Mouse (Mus musculus) layer of hippocampus, adult 9-10 months (tissue): Measurements from ENCODE around the gene Cdk8.
"Not testable (repeated sequence)": the region's sequence is repeated elsewhere in the genome, so short reads cannot be mapped to it uniquely, and the experiment has no call there.

Experiments
- DNase-seq: peaks from one replicate; pipeline ENCODE4 v3.0.0; 2022; ENCODE audit warnings: low spot score

The Cdk8 gene

DNA sequence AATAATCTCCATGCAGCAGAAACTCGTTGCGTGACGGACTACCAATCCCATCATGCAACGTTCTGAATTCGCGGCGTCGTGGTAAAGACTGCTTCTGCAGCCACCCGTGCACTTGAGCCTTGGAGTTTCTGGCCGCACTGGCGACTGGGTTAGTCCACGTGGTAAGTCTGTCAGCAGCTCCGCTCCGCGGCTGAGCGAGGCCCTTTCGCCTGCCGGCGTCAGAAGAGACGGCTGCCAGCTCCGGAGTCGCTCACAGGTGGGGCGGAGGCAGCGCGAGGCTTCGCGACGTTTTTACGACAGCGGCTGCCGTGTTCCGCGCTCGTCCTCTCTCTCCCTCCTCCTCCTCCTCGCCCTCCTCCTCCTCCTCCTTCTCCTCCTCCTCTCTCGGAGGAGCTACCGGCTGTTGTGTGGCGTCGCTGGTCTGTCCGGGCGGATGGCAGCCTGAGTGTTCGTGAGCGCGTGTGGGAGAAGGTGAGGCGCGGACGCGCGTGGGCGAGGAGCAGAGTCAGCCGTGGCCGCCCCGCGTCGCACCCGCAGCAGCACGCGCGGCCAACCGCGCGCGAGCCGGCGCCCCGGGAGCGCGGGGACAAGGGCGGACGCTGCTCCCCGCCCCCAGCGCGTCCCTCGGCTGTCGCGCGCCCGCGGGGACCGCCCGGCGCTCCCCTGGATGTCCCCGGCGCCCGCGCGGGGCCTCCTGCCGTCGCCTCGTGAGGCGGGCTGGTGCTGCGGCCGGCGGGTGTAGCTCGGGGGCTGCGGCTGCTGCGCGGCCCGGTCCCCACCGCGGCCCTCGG lies at the start of gene Cdk8:
Gene Cdk8, plus strand, starts transcription at position 367 of the 791 bp plus-strand sequence.
- DNase-seq: peak; percentile 76

GRCm38 (mm10) chr5:146185204-146185603 lies 45.8 kb upstream of the Cdk8 start, which contains the start of gene 1700001J03Rik:
TSS of gene 1700001J03Rik (minus strand) at chr5:146185304.
- not testable (repeated sequence) for DNase-seq

DNA sequence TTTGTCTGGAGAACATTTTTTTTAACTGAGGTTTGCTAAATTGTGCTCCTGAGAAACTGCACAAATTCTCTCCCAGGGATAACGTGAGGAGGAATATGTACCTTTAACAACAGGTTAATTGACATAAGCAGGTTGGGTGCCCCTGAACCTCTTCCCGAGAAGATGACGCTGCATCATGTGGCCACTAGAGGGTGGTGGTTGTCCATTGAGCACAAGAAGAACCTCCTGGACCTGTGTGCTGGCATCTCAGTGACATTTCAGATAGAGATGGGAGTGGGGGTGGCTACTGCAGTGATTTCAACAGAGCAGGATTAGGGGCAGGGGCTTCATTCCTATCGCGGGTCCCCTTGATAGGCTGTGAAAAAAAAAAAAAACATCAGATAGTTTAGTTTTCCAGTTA lies 43.6 kb upstream of the Cdk8 start:
- DNase-seq: peak; percentile 30

GRCm38 (mm10) chr5:146188144-146188543 lies 42.9 kb upstream of the Cdk8 start:
- no peak for DNase-seq

GRCm38 (mm10) chr5:146188712-146189111 lies 42.3 kb upstream of the Cdk8 start:
- DNase-seq: no peak

GRCm38 (mm10) chr5:146190093-146190492 lies 40.9 kb upstream of the Cdk8 start:
- no peak for DNase-seq

- DNase-seq: no peak
These were observed 40.3 kb upstream of the Cdk8 start for GRCm38 (mm10) chr5:146190501-146191269.

- no peak for DNase-seq
These were observed 37.7 kb upstream of the Cdk8 start for GRCm38 (mm10) chr5:146193360-146193759.

DNA sequence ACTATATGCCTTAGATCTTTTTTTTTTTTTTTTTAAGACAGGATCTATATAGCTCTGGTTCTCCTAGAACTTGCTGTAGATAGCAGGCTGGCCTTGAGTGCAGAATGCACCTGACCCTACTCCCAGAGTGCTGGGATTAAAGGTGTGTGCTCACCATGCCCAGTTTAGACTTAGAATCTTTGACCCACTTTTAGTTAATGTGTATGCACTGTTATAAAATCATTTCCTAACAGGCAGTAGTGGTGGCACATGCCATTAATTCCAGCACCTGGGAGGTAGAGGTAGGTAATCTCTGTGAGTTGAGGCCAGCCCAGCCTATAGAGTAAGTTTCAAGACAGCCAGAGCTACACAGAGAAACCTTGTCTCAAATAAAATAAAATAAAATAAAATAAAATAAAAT lies 32.0 kb upstream of the Cdk8 start:
- no peak for DNase-seq

DNA sequence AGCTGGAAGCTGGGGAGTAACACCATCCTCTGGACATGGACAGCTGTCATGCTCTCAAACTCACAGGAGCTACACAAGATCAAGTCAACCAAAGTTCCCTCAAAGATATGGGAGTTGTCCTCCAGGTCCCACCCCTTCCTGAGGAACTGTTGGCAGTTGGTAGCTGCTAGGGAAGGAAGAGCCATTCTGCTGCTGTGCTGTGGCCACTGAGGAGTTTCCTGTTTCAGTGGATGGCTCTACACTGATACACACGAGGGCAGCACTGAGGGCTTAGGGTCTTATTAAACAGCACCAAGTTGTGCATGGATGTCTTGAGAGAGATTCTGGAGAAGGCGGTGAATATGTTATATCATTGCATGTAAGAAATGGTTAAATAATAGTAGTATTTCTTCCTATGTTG lies 31.5 kb upstream of the Cdk8 start:
- no peak for DNase-seq

DNA sequence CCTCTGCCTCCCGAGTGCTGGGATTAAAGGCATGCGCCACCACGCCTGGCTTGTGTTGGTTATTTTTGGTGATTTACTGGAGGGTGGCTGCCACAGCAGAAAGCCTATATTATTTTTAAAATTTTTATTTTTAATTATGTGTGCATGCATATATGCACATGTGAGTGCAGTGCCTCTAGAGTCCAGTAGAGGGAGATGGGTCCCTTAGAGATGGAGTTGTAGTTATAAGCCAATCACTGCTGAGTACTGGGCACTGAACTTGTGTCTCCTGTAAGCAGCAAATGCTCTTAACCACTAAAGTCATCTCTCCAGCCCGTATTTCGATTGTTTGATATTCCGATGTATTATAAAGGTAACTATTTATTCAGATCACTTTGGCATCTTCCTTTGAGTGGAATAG lies 30.4 kb upstream of the Cdk8 start:
- no peak for DNase-seq

- DNase-seq: no peak
These were observed 27.1 kb upstream of the Cdk8 start for GRCm38 (mm10) chr5:146203921-146204320.

- no peak for DNase-seq
These were observed 25.5 kb upstream of the Cdk8 start for GRCm38 (mm10) chr5:146205537-146205936.

DNA sequence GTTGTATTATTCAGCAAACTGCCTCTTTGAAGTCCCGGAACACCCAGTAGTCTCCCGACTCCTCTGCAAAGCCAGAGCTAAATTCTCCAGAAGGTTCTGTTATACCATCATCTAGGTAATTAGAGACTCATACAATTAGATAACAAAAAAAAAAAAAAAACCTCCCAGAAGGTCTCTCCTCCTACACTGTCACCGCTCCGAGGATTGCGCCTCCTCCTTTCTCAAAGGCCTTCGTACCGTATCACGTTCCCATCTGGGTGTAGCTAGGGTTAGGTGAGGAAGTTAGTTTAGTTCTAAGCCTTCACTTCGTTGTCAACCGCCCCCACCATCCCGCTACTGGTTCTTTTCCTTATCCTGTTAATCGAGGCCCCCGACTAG lies 10.5 kb upstream of the Cdk8 start:
- no peak for DNase-seq

GRCm38 (mm10) chr5:146220879-146221714 lies 9.9 kb upstream of the Cdk8 start, which contains the start of gene Rnf6:
TSS of gene Rnf6 (minus strand) at chr5:146221555.
- DNase-seq: peak; percentile 87

GRCm38 (mm10) chr5:146221722-146222121 lies 9.3 kb upstream of the Cdk8 start:
- no peak for DNase-seq

DNA sequence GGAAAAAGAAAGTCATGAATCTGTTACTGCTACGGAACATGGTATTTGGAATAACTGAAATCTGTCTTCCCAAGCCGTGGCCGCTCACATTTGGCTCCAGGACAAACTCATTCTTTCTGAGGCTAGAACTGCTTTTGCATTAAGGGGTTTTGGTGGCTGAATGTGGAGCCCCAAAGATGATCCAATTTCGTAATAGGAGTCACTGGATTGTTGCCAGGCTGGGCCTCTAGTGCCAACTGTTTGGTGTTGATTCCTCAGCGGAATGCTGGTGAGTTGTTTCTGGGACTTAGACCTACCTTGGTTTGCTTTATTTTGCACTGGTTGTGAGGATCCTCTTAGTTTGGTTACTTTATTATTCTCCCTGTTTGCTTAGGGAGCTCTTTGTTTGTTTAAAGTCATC lies 7.2 kb upstream of the Cdk8 start:
- no peak for DNase-seq

GRCm38 (mm10) chr5:146227496-146227895 lies 3.5 kb upstream of the Cdk8 start:
- no peak for DNase-seq

DNA sequence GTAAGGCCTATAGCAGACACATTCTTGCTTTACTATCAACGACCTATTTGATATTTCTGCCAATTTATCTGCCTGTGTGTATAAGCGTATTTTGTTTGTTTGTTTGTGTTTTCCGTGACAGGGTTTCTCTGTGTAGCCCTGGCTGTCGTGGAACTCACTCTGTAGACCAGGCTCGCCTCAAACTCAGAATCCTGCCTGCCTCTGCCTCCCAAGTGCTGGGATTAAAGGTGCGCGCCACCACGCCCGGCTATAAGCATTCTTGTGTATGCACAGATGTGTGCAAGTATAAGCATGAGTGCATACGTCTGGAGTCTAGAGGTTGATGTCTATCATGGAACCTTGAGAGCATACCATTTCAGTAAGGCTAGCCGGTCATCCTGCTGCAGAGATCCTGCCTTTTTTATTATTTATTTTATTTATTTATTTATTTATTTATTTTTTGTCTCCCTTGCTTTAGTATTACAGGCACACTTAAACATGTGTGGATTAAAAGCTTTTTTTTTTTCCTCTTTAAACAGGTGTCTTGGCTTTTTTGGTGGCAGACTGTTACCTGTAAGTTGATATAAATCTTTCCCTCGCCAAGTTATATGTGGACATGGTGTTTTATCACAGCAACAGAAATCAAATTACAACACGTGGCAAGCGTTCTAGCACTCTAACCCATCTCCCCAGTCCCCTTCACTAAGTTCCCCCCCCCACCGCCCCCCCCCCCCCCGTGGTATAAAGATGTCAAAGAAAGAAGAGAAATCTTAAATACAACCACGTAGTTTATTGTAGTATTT lies 970 bp upstream of the Cdk8 start:
- no peak for DNase-seq

DNA sequence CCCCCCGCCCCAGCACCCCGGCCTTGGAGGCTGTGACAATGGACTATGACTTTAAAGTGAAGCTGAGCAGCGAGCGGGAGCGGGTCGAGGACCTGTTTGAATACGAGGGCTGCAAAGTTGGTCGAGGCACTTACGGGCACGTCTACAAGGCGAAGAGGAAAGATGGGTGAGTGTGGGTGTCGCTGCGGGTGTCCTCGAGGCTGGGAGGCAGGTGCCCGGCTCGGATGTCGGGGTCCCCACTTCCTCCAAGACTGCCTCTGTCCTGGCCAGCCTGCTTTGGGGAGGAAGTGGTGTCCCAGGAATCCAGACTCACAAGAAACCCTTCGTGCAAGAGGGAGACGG lies 596 bp downstream of the Cdk8 start:
- no peak for DNase-seq

DNA sequence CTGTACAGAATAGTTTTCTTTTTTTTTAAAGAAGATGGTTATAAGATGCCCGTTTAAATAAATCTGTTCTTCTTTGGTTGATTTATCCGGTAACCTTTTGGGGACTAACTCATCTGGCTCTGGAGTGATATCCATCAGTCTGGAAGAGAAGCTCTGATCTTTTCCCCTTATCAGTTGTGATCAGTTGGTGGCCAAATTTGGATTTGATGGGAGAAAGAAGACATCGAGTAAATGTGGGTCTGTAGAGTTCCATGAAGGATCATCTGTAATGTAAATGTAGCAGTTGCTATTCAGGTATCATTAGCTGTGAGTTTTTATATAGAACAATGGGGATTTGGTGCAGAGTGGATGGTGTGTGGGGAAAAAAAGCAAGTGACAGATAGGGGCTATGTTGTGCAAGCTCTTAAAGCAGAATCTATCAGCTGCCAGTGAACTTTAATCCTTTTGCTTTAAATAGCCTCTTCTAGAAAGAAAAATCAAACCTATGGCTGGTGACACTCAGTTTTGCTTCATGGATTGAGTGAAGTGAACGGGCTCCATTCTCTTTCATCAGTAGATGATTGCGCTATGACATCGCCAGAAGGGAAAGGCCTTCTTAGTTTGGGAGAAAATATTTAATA lies 1.1 kb downstream of the Cdk8 start:
- no peak for DNase-seq
